Mouse (Mus musculus): ENCODE measurements at regions not wholly inside any gene's neighbourhood (a gene's known extent, or its start where the extent isn't known, plus 50 kb on each side); places are given as distances from the start of the nearest gene placed in this dataset.

DNA sequence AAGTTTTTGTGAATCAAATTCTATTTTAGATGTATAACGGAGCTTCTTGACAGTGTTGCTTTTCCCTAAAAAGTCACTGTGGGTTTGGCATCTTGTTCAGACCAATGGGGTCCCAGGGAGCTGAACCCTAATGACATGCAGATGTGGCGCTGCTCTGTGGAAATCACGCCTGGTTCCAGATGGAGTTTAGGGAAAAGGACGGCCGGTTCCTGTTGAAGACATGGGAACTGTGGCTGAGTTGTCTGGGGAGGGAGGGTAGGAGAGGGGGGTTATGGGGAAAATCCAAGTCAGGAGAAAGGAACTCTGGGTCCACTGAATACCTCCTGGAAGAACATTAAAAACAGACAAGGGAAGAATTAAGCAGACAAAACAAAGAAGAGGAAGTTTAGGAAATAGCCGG, 175.4 kb upstream of the Pgrmc2 start:
- peak overlapping the region; percentile 88 for H3K27ac ChIP-seq
- H3K4me3 ChIP-seq (replicated peaks) = no peak overlapping the region
- 8% methylated on average over 6 of the region's 6 CpGs for WGBS
- peak; percentile 90 for ATAC-seq (ENCODE audit: insufficient number of reproducible peaks, insufficient read depth, low FRiP score, low TSS enrichment, low read depth)
- no peaks in the 10 kb centered on the region for H3K36me3 ChIP-seq
- peak overlapping the region; percentile 29 for H3K4me2 ChIP-seq
- H3K9me3 ChIP-seq = no peaks in the 10 kb centered on the region
- H3K27me3 ChIP-seq = no peaks in the 10 kb centered on the region
- peaks cover 25% of the 10 kb centered on the region for H3K4me1 ChIP-seq (replicated peaks)
- no peak overlapping the region for H3K9ac ChIP-seq (replicated peaks)

- no peaks in the 10 kb centered on the region for H3K9me3 ChIP-seq
- no peak for ATAC-seq (ENCODE audit: insufficient number of reproducible peaks, insufficient read depth, low FRiP score, low TSS enrichment, low read depth)
- no peak overlapping the region for H3K4me3 ChIP-seq (replicated peaks)
- H3K9ac ChIP-seq (replicated peaks) = no peak overlapping the region
- H3K27ac ChIP-seq = no peak overlapping the region
- H3K36me3 ChIP-seq = no peaks in the 10 kb centered on the region
- no peak overlapping the region for H3K4me2 ChIP-seq
- WGBS = 74% methylated on average over 2 of the region's 2 CpGs
- H3K27me3 ChIP-seq = no peaks in the 10 kb centered on the region
- no peaks in the 10 kb centered on the region for H3K4me1 ChIP-seq (replicated peaks)
These were observed 162.1 kb upstream of the Pgrmc2 start for GRCm38 (mm10) chr3:41244960-41245359.

- WGBS = 43% methylated on average over 8 of the region's 8 CpGs
These were observed 159.2 kb upstream of the Pgrmc2 start for GRCm38 (mm10) chr3:41241856-41242552.

DNA sequence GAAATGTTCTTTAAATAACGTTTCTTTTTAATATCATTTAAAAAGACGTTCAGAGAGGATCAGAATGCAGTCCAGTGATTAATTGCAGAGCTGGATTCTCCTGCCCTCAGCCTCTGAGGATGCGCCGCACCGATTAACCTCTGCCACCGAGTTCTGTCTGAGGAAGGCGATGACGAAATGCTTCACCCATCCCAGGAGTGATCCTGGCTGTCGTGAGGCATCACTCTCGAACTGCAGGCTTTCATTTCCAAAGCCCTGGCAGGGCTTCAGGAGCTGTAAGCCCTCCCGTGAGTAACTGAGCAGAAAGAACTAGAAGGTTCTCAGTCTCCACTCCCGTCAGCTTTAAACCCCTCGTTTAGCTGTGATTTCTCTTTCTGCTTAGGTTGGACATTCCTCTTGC, 157.0 kb upstream of the Pgrmc2 start:
- Histone ChIP-seq H3K27ac (no peak overlapping the region), H3K4me1 (replicated peaks) (no peaks in the 10 kb centered on the region), H3K36me3 (no peaks in the 10 kb centered on the region), H3K9me3 (no peaks in the 10 kb centered on the region), H3K27me3 (no peaks in the 10 kb centered on the region; the same call in 1 of the 2 replicates), H3K4me3 (replicated peaks) (no peak overlapping the region), H3K9ac (replicated peaks) (no peak overlapping the region), H3K4me2 (no peak overlapping the region)
- 74% methylated on average over 13 of the region's 13 CpGs for WGBS
- ATAC-seq (ENCODE audit: insufficient number of reproducible peaks, insufficient read depth, low FRiP score, low TSS enrichment, low read depth) = no peak

More at GRCm38 (mm10) chr3:41241856-41242552, 159.2 kb upstream of the Pgrmc2 start:
- no peaks in the 10 kb centered on the region; the same call in 1 of the 2 replicates for H3K27me3 ChIP-seq
- no peaks in the 10 kb centered on the region for H3K4me1 ChIP-seq (replicated peaks)
- H3K27ac ChIP-seq = no peak overlapping the region
- no peaks in the 10 kb centered on the region for H3K9me3 ChIP-seq
- H3K4me3 ChIP-seq (replicated peaks) = no peak overlapping the region
- no peak for ATAC-seq (ENCODE audit: insufficient number of reproducible peaks, insufficient read depth, low FRiP score, low TSS enrichment, low read depth)
- H3K9ac ChIP-seq (replicated peaks) = no peak overlapping the region
- H3K4me2 ChIP-seq = no peak overlapping the region
- H3K36me3 ChIP-seq = no peaks in the 10 kb centered on the region

GRCm38 (mm10) chr3:41239246-41239645, 156.4 kb upstream of the Pgrmc2 start:
- H3K9ac ChIP-seq (replicated peaks) = no peak overlapping the region
- no peaks in the 10 kb centered on the region for H3K4me1 ChIP-seq (replicated peaks)
- no peak for ATAC-seq (ENCODE audit: insufficient number of reproducible peaks, insufficient read depth, low FRiP score, low TSS enrichment, low read depth)
- H3K27me3 ChIP-seq = no peaks in the 10 kb centered on the region; the same call in 1 of the 2 replicates
- no peaks in the 10 kb centered on the region for H3K36me3 ChIP-seq
- no peak overlapping the region for H3K4me3 ChIP-seq (replicated peaks)
- no peak overlapping the region for H3K4me2 ChIP-seq
- no peaks in the 10 kb centered on the region for H3K9me3 ChIP-seq
- 86% methylated on average over 6 of the region's 6 CpGs for WGBS
- H3K27ac ChIP-seq = no peak overlapping the region

DNA sequence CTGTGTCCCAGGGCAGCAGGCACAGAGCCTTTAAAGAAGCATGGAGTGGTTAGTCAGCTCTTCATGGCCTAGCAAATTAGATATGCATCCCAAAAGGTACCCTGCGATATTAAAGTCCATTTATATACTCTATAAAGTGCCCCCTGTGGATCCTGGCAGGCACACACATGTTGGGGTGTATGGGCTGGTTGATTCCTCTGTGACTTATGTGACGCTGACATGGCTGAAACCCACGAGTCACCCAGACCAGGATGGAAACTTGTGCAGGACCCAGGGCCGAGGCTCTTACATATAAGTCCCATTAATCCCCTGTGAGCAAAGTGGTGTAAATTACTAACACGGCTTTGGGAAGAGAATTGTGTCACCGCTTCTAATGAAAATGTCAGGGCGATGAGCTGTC, 155.2 kb upstream of the Pgrmc2 start:
- H3K9ac ChIP-seq (replicated peaks) = no peak overlapping the region
- H3K4me3 ChIP-seq (replicated peaks) = no peak overlapping the region
- no peaks in the 10 kb centered on the region for H3K36me3 ChIP-seq
- H3K4me1 ChIP-seq (replicated peaks) = no peaks in the 10 kb centered on the region
- ATAC-seq (ENCODE audit: insufficient number of reproducible peaks, insufficient read depth, low FRiP score, low TSS enrichment, low read depth) = no peak
- H3K27ac ChIP-seq = no peak overlapping the region
- H3K9me3 ChIP-seq = no peaks in the 10 kb centered on the region
- H3K27me3 ChIP-seq = no peaks in the 10 kb centered on the region; the same call in 1 of the 2 replicates
- 59% methylated on average over 7 of the region's 7 CpGs for WGBS
- H3K4me2 ChIP-seq = no peak overlapping the region

GRCm38 (mm10) chr3:41235610-41236009, 152.8 kb upstream of the Pgrmc2 start:
- 90% methylated on average over 2 of the region's 2 CpGs for WGBS
- no peaks in the 10 kb centered on the region for H3K36me3 ChIP-seq
- no peak overlapping the region for H3K27ac ChIP-seq
- no peaks in the 10 kb centered on the region for H3K4me1 ChIP-seq (replicated peaks)
- H3K4me3 ChIP-seq (replicated peaks) = no peak overlapping the region
- no peaks in the 10 kb centered on the region; the same call in 1 of the 2 replicates for H3K27me3 ChIP-seq
- H3K9ac ChIP-seq (replicated peaks) = no peak overlapping the region
- H3K4me2 ChIP-seq = no peak overlapping the region
- no peak for ATAC-seq (ENCODE audit: insufficient number of reproducible peaks, insufficient read depth, low FRiP score, low TSS enrichment, low read depth)
- H3K9me3 ChIP-seq = no peaks in the 10 kb centered on the region

DNA sequence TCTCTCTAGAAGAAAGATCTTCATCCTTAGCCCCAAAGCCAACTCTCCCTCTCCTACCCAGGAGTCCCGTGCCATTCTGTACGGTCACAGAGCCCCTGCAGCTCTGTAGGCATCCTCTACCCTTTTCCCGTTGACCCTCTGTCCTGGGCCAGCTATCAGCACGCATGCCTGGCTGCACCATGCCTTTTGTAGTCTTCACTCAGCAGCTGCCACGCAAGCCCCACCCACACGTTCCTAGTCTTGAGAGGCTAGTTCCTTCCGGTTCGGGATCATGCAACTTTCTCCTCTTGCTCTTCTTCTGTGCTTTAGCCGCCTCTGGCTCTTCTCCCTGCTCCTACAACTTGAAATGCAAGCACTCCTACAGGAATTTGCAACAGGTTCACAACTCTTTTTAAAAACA, 152.1 kb upstream of the Pgrmc2 start:
- ATAC-seq (ENCODE audit: insufficient number of reproducible peaks, insufficient read depth, low FRiP score, low TSS enrichment, low read depth) = no peak
- no peaks in the 10 kb centered on the region for H3K9me3 ChIP-seq
- H3K27ac ChIP-seq = no peak overlapping the region
- H3K4me3 ChIP-seq (replicated peaks) = no peak overlapping the region
- H3K9ac ChIP-seq (replicated peaks) = no peak overlapping the region
- no peak overlapping the region for H3K4me2 ChIP-seq
- WGBS = 83% methylated on average over 9 of the region's 9 CpGs
- no peaks in the 10 kb centered on the region; the same call in 1 of the 2 replicates for H3K27me3 ChIP-seq
- no peaks in the 10 kb centered on the region for H3K4me1 ChIP-seq (replicated peaks)
- no peaks in the 10 kb centered on the region for H3K36me3 ChIP-seq

GRCm38 (mm10) chr3:41234191-41234590, 151.3 kb upstream of the Pgrmc2 start:
- Histone ChIP-seq H3K27ac (no peak overlapping the region), H3K27me3 (peaks cover 3% of the 10 kb centered on the region; the same call in 1 of the 2 replicates), H3K4me3 (replicated peaks) (no peak overlapping the region), H3K36me3 (no peaks in the 10 kb centered on the region), H3K4me1 (replicated peaks) (no peaks in the 10 kb centered on the region), H3K9ac (replicated peaks) (no peak overlapping the region), H3K4me2 (no peak overlapping the region), H3K9me3 (no peaks in the 10 kb centered on the region)
- WGBS = 71% methylated on average over 7 of the region's 7 CpGs
- ATAC-seq (ENCODE audit: insufficient number of reproducible peaks, insufficient read depth, low FRiP score, low TSS enrichment, low read depth) = no peak; the same call in 1 of the 2 replicates

DNA sequence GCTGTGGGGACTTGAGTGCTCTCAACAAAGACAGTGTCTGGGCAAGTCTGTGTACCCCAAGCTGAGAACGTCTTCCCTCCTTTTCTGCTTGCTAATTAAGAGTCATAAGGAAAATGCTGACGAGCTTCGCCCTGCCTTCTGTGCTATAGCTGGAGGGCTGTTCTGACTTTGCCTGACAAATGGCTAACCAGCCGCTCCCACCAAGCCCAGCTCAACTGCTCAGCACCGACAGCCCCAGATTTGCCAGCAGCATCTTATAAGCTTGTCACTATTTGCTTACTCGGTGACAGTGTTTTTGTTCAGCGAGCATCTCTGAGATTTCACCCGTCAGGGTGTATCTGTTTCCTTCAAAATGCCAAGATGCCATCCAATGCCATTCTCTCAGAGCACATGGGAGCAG, 150.6 kb upstream of the Pgrmc2 start:
- H3K4me2 ChIP-seq = no peak overlapping the region
- WGBS = 71% methylated on average over 8 of the region's 8 CpGs
- H3K27me3 ChIP-seq = peaks cover 3% of the 10 kb centered on the region; the same call in 1 of the 2 replicates
- no peak overlapping the region for H3K4me3 ChIP-seq (replicated peaks)
- ATAC-seq (ENCODE audit: insufficient number of reproducible peaks, insufficient read depth, low FRiP score, low TSS enrichment, low read depth) = no peak
- H3K4me1 ChIP-seq (replicated peaks) = peaks cover 8% of the 10 kb centered on the region; the same call in 1 of the 2 replicates
- no peak overlapping the region for H3K27ac ChIP-seq
- no peaks in the 10 kb centered on the region for H3K36me3 ChIP-seq
- H3K9me3 ChIP-seq = no peaks in the 10 kb centered on the region
- no peak overlapping the region for H3K9ac ChIP-seq (replicated peaks)

GRCm38 (mm10) chr3:41230961-41231377, 148.1 kb upstream of the Pgrmc2 start:
- no peak overlapping the region for H3K27ac ChIP-seq
- no peak overlapping the region for H3K9ac ChIP-seq (replicated peaks)
- H3K9me3 ChIP-seq = no peaks in the 10 kb centered on the region
- no peaks in the 10 kb centered on the region for H3K36me3 ChIP-seq
- H3K4me2 ChIP-seq = no peak overlapping the region
- peaks cover 8% of the 10 kb centered on the region; the same call in 1 of the 2 replicates for H3K4me1 ChIP-seq (replicated peaks)
- no peak for ATAC-seq (ENCODE audit: insufficient number of reproducible peaks, insufficient read depth, low FRiP score, low TSS enrichment, low read depth)
- 93% methylated on average over 3 of the region's 3 CpGs for WGBS
- peaks cover 3% of the 10 kb centered on the region; the same call in 1 of the 2 replicates for H3K27me3 ChIP-seq
- no peak overlapping the region for H3K4me3 ChIP-seq (replicated peaks)

GRCm38 (mm10) chr3:41229493-41229892, 146.6 kb upstream of the Pgrmc2 start:
- 86% methylated on average over 2 of the region's 2 CpGs for WGBS
- H3K9ac ChIP-seq (replicated peaks) = no peak overlapping the region

More at GRCm38 (mm10) chr3:41229493-41229892, 146.6 kb upstream of the Pgrmc2 start:
- ATAC-seq (ENCODE audit: insufficient number of reproducible peaks, insufficient read depth, low FRiP score, low TSS enrichment, low read depth) = no peak
- Histone ChIP-seq H3K27ac (no peak overlapping the region), H3K4me3 (replicated peaks) (no peak overlapping the region), H3K4me1 (replicated peaks) (peaks cover 8% of the 10 kb centered on the region; the same call in 1 of the 2 replicates), H3K36me3 (no peaks in the 10 kb centered on the region), H3K27me3 (peaks cover 3% of the 10 kb centered on the region; the same call in 1 of the 2 replicates), H3K9me3 (no peaks in the 10 kb centered on the region), H3K4me2 (no peak overlapping the region)
